Mouse (Mus musculus): Measurements from ENCODE around the gene Car5a.

Gene Car5a

GRCm38 (mm10) chr8:121906542-121907512, 37.9 kb downstream of the Car5a start:
- no peak for DNase-seq (ENCODE audit: low spot score in 2 of 2)

GRCm38 (mm10) chr8:121905864-121906263, 38.8 kb downstream of the Car5a start:
- no peak for DNase-seq (ENCODE audit: low spot score in 2 of 2)

GRCm38 (mm10) chr8:121905420-121905819, 39.3 kb downstream of the Car5a start:
- no peak for DNase-seq (ENCODE audit: low spot score in 2 of 2)

GRCm38 (mm10) chr8:121904999-121905398, 39.7 kb downstream of the Car5a start:
- no peak for DNase-seq (ENCODE audit: low spot score in 2 of 2)

GRCm38 (mm10) chr8:121903977-121904376, 40.7 kb downstream of the Car5a start:
- no peak for DNase-seq (ENCODE audit: low spot score in 2 of 2)

- no peak for DNase-seq (ENCODE audit: low spot score in 2 of 2)
Measured at GRCm38 (mm10) chr8:121901498-121902236, 43.0 kb downstream of the Car5a start.

- no peak for DNase-seq (ENCODE audit: low spot score in 2 of 2)
Measured at GRCm38 (mm10) chr8:121899180-121900044, 45.3 kb downstream of the Car5a start.

- DNase-seq (ENCODE audit: low spot score in 2 of 2), result peak; percentile 80 to 82
Measured at GRCm38 (mm10) chr8:121898401-121898931, 46.2 kb downstream of the Car5a start.

GRCm38 (mm10) chr8:121897871-121898381, 46.8 kb downstream of the Car5a start:
- no peak for DNase-seq (ENCODE audit: low spot score in 2 of 2)

- no peak for DNase-seq (ENCODE audit: low spot score in 2 of 2)
Measured at GRCm38 (mm10) chr8:121897205-121897604, 47.5 kb downstream of the Car5a start.

- no peak for DNase-seq (ENCODE audit: low spot score in 2 of 2)
Measured at GRCm38 (mm10) chr8:121896476-121897145, 48.1 kb downstream of the Car5a start.

- DNase-seq (ENCODE audit: low spot score in 2 of 2), result no peak
Measured at GRCm38 (mm10) chr8:121895910-121896309, 48.8 kb downstream of the Car5a start.

GRCm38 (mm10) chr8:121892875-121893274, 51.8 kb downstream of the Car5a start:
- no peak for DNase-seq (ENCODE audit: low spot score in 2 of 2)

GRCm38 (mm10) chr8:121889810-121890785, 54.6 kb downstream of the Car5a start:
- DNase-seq (ENCODE audit: low spot score in 2 of 2), result no peak

GRCm38 (mm10) chr8:121889317-121889716, 55.4 kb downstream of the Car5a start:
- no peak for DNase-seq (ENCODE audit: low spot score in 2 of 2)

- DNase-seq (ENCODE audit: low spot score in 2 of 2), result no peak
Measured at GRCm38 (mm10) chr8:121887547-121887946, 57.2 kb downstream of the Car5a start.

GRCm38 (mm10) chr8:121885433-121885832, 59.3 kb downstream of the Car5a start:
- DNase-seq (ENCODE audit: low spot score in 2 of 2), result no peak

- DNase-seq (ENCODE audit: low spot score in 2 of 2), result no peak
Measured at GRCm38 (mm10) chr8:121885001-121885400, 59.7 kb downstream of the Car5a start.

GRCm38 (mm10) chr8:121884181-121884580, 60.5 kb downstream of the Car5a start:
- no peak for DNase-seq (ENCODE audit: low spot score in 2 of 2)

Data from heart, adult 9 months (tissue).